Mouse (Mus musculus) intestine, postnatal 0 days (tissue): Measurements from ENCODE around the gene Tmem258. TPM values are rescaled to one million over a fixed set of nuclear protein-coding genes. Genes with fewer than 3 reads are reported as not detected.
"Not testable (repeated sequence)": the region's sequence is repeated elsewhere in the genome, so short reads cannot be mapped to it uniquely, and the experiment has no call there.

Source experiments
- ATAC-seq: fragments of 200-750 bp; cut with Nextera tagmentation; 2 replicates; pipeline ENCODE4 v1.8.0; 2017; ENCODE audit warnings: mild to moderate bottlenecking, moderate TSS enrichment, moderate library complexity
- H3K27ac ChIP-seq: fragments of 300-500 bp; sonication (generic); 2 replicates; pipeline ENCODE4 v1.5.1; 2014; ENCODE audit warnings: mild to moderate bottlenecking, low read depth, low read length, moderate library complexity
- H3K27me3 ChIP-seq: fragments of 300-500 bp; sonication (generic); replicated peaks from 2 replicates; pipeline ENCODE4 v1.6.1; 2014; ENCODE audit warnings: low read length, mixed read lengths; ENCODE audit not compliant: control insufficient read depth, insufficient read depth
- H3K36me3 ChIP-seq: fragments of 300-500 bp; sonication (generic); 2 replicates; pipeline ENCODE4 v1.6.1; 2014; ENCODE audit warnings: mild to moderate bottlenecking, moderate library complexity; ENCODE audit not compliant: control insufficient read depth, insufficient read depth
- H3K4me1 ChIP-seq: fragments of 300-500 bp; sonication (generic); replicated peaks from 2 replicates; pipeline ENCODE4 v1.6.1; 2014; ENCODE audit warnings: antibody characterized with exemption, low read length, mixed read lengths; ENCODE audit not compliant: control insufficient read depth, insufficient read depth
- H3K4me2 ChIP-seq: fragments of 300-500 bp; sonication (generic); replicated peaks from 2 replicates; pipeline ENCODE4 v1.6.1; 2014; ENCODE audit warnings: low read depth, mild to moderate bottlenecking, moderate library complexity
- H3K4me3 ChIP-seq: fragments of 300-500 bp; sonication (generic); 2 replicates; pipeline ENCODE4 v1.5.1; 2014; ENCODE audit warnings: low read depth, low read length
- H3K9ac ChIP-seq: fragments of 300-500 bp; sonication (generic); 2 replicates; pipeline ENCODE4 v1.6.1; 2014; ENCODE audit warnings: mild to moderate bottlenecking, low read depth, low read length
- H3K9me3 ChIP-seq: fragments of 300-500 bp; sonication (generic); 2 replicates; pipeline ENCODE4 v1.6.1; 2016; ENCODE audit warnings: mixed run types; ENCODE audit not compliant: control insufficient read depth
- CTCF ChIP-seq: sonication (generic); IDR thresholded peaks from 2 replicates; pipeline ENCODE4 v1.5.1; 2016; ENCODE audit warnings: low read depth, mild to moderate bottlenecking, control low read depth, antibody characterized with exemption, moderate library complexity
- WGBS: fragments of 180-500 bp; shearing (Covaris S2); extraction: QIAGEN DNeasy Blood & Tissue Kit; methylation state at CpG from one replicate; pipeline ENCODE4 v1.1.7; 2014; 5-methylcytosine and 5-hydroxymethylcytosine counted together
- polyA plus RNA-seq: library from polyadenylated mRNA; unstranded; fragments of >200 nt; fragmentation: Nextera tagmentation; extraction: Ambion mirVana; gene quantifications from 2 replicates; pipeline ENCODE4 v1.2.1, GENCODE M21; 2015

Gene Tmem258
- polyA plus RNA-seq: 339 and 369 TPM in 2 replicates

GRCm38 (mm10) chr19:10203848-10204615 lies at the start of gene Tmem258, which contains the start of gene Fen1:
TSS of gene Tmem258 (plus strand) at chr19:10204014.
TSS of gene Fen1 (minus strand) at chr19:10204169.
- Histone ChIP-seq H3K4me2 (peak within 1 kb of the TSS; percentile 78), H3K4me3 (peak within 1 kb of the TSS; percentile 60), H3K27me3 (no peaks in the 10 kb centered on the region), H3K9ac (peak within 1 kb of the TSS; percentile 72), H3K4me1 (no peaks in the 10 kb centered on the region), H3K27ac (peak within 1 kb of the TSS; percentile 82), H3K36me3 (peaks cover 32% of the 10 kb centered on the region), H3K9me3 (no peaks in the 10 kb centered on the region)
- no peak for TF ChIP-seq CTCF
- ATAC-seq: peak; percentile 88
- under 1% methylated on average over 40 of the region's 40 CpGs for WGBS

- H3K27me3 ChIP-seq: no peaks in the 10 kb centered on the region
- ATAC-seq: no peak
- H3K36me3 ChIP-seq: no peaks in the 10 kb centered on the region
- no peaks in the 10 kb centered on the region for H3K9me3 ChIP-seq
- 83% methylated on average over 2 of the region's 2 CpGs for WGBS
- no peaks in the 10 kb centered on the region for H3K4me1 ChIP-seq
- H3K4me2 ChIP-seq: no peak overlapping the region
- no peak overlapping the region for H3K9ac ChIP-seq
- no peak overlapping the region for H3K27ac ChIP-seq
- TF ChIP-seq CTCF: no peak
- H3K4me3 ChIP-seq: no peak overlapping the region
These were observed 46.1 kb upstream of the Tmem258 start for GRCm38 (mm10) chr19:10157725-10158124.

GRCm38 (mm10) chr19:10163896-10164295 lies 39.9 kb upstream of the Tmem258 start:
- H3K27me3 ChIP-seq: no peaks in the 10 kb centered on the region
- no peak overlapping the region for H3K27ac ChIP-seq
- ATAC-seq: no peak

GRCm38 (mm10) chr19:10165928-10166327 lies 37.9 kb upstream of the Tmem258 start:
- ATAC-seq, H3K9ac ChIP-seq: not testable (repeated sequence)
- WGBS: 82% methylated on average over 4 of the region's 4 CpGs

More at GRCm38 (mm10) chr19:10163896-10164295, 39.9 kb upstream of the Tmem258 start:
- no peak for TF ChIP-seq CTCF
- 84% methylated on average over 3 of the region's 3 CpGs for WGBS
- H3K4me1 ChIP-seq: no peaks in the 10 kb centered on the region
- H3K9ac ChIP-seq: no peak overlapping the region
- H3K4me3 ChIP-seq: no peak overlapping the region
- H3K4me2 ChIP-seq: no peak overlapping the region
- no peaks in the 10 kb centered on the region for H3K36me3 ChIP-seq
- no peaks in the 10 kb centered on the region for H3K9me3 ChIP-seq

GRCm38 (mm10) chr19:10167112-10167511 lies 36.7 kb upstream of the Tmem258 start:
- H3K4me1 ChIP-seq: no peaks in the 10 kb centered on the region
- H3K9ac ChIP-seq: no peak overlapping the region
- no peak overlapping the region for H3K27ac ChIP-seq
- TF ChIP-seq CTCF: no peak
- no peaks in the 10 kb centered on the region for H3K27me3 ChIP-seq
- H3K9me3 ChIP-seq: no peaks in the 10 kb centered on the region
- 65% methylated on average over 4 of the region's 4 CpGs for WGBS
- H3K36me3 ChIP-seq: no peaks in the 10 kb centered on the region
- H3K4me2 ChIP-seq: no peak overlapping the region
- no peak for ATAC-seq
- H3K4me3 ChIP-seq: no peak overlapping the region

More at GRCm38 (mm10) chr19:10165928-10166327, 37.9 kb upstream of the Tmem258 start:
- not testable (repeated sequence) for H3K4me2 ChIP-seq, H3K4me1 ChIP-seq, H3K27ac ChIP-seq, H3K36me3 ChIP-seq, H3K27me3 ChIP-seq, H3K4me3 ChIP-seq, H3K9me3 ChIP-seq

- WGBS: 78% methylated on average over 1 of the region's 1 CpGs
These were observed 35.9 kb upstream of the Tmem258 start for GRCm38 (mm10) chr19:10167951-10168350.

More at GRCm38 (mm10) chr19:10167951-10168350, 35.9 kb upstream of the Tmem258 start:
- H3K4me1 ChIP-seq: no peaks in the 10 kb centered on the region
- no peaks in the 10 kb centered on the region for H3K9me3 ChIP-seq
- H3K27me3 ChIP-seq: no peaks in the 10 kb centered on the region
- no peak overlapping the region for H3K4me3 ChIP-seq
- no peak overlapping the region for H3K4me2 ChIP-seq
- TF ChIP-seq CTCF: no peak
- no peaks in the 10 kb centered on the region for H3K36me3 ChIP-seq
- ATAC-seq: no peak
- H3K9ac ChIP-seq: no peak overlapping the region
- no peak overlapping the region for H3K27ac ChIP-seq
